Mouse (Mus musculus) gastrocnemius, postnatal 14 days (tissue): ENCODE results near the gene Tmtc4. TPM values are rescaled to one million over a fixed set of nuclear protein-coding genes. Genes with fewer than 3 reads are reported as not detected.

Experiments used
- DNase-seq: peaks from one replicate; pipeline ENCODE4 v3.0.0; 2021; ENCODE audit warnings: mixed read lengths
- intact Hi-C: fragments of 180-260 bp; cut with DNase I; formaldehyde crosslinking; loops from one replicate; pipeline ENCODE4 v1.15.1; 2025; ENCODE audit warnings: low total_unique reads
- long read RNA-seq, 2 experiments: library from polyadenylated mRNA; stranded (forward); transcript quantifications; one replicate each; pipeline ENCODE4 v2.0.0; 2021
- total RNA-seq, 2 experiments: library from RNA; stranded (reverse); gene quantifications; 2 replicates each; pipeline ENCODE4 v1.2.3; 2021

Gene Tmtc4
- total RNA-seq = 1 to 10 TPM; 5.7 to 6.7 TPM
- long read RNA-seq, experiment 1, transcript Tmtc4-201 (18 exons, 3,416 nt) = major isoform, 6 of 7 reads
- long read RNA-seq, experiment 1, partial matches to known transcripts = 0 of 7 reads
- long read RNA-seq, experiment 1, other reads (novel, unspliced or antisense) = 1 of 7 reads
- long read RNA-seq, experiment 2, partial matches to known transcripts = 0 of 7 reads
- long read RNA-seq, experiment 2, other reads (novel, unspliced or antisense) = 4 of 7 reads

- intact Hi-C loops = no loop called here
- DNase-seq = peak; percentile 95
Measured at GRCm38 (mm10) chr14:122983226-122984215, at the start of gene Tmtc4. Gene Tmtc4 (minus strand): TSS chr14:122984035.

DNA sequence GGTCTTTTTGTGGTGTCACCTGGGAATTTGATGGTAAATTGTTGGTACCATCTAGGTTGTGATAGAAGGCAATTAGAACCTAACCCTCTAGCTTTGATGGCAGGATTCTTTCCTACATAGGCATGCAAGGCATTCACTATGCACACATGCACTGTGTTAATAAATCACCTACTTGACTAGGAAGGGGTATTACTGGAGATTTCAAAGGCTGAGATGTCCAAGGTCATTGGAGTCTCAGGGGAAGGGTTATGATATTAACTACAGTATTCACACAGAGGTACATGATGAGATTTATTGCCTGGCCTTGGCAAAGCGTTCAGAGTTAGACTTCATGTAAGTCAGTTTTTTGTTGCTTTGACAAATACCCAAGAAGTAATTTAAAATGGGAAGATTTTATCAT lies 48.6 kb upstream of the Tmtc4 start:
- DNase-seq = no peak

DNA sequence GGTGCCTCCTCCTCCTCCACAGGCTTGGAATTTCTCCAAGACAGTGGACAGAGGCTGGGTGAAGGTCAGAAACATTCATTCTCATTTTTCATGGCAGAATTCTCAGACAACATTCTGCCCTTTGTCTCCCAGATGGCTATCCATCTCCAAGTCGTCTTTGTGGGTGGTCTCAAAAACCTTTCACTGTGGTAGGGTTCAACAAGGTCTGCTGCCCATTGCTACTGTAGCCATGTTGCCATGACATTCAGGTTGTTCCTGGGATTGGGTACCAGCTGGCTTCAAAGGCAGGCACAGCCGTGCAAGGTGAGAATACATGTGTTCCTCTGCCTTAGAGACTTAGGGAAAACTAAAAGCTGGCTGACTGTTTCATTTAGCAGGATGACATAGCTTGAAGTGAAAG lies 44.0 kb upstream of the Tmtc4 start:
- intact Hi-C loops = no loop called here
- DNase-seq = no peak

More for the DNA sequence above, 48.6 kb upstream of the Tmtc4 start:
- intact Hi-C loops = no loop called here

GRCm38 (mm10) chr14:123022981-123023380 lies 39.1 kb upstream of the Tmtc4 start:
- no peak for DNase-seq
- intact Hi-C loops = no loop called here

GRCm38 (mm10) chr14:123016310-123016709 lies 32.5 kb upstream of the Tmtc4 start:
- intact Hi-C loops = no loop called here
- DNase-seq = no peak

DNA sequence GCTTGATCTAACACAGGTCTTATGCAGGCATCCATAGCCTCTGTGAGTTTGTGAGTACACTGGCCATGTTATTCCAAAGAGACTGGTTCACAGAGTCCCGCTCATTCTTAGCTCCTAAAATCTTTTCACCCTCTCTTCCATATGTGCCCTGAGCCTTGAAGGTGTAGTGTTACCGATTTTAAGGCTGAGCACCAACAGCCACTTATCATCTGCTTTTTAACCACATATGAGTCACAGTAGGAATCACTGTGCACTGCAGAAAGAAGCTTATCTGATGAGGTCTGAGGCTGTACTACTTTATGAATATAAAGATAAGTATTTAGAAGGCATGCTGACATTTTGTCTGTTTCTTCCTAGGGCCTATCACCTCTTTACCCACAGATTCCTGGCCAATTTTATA lies 31.9 kb upstream of the Tmtc4 start:
- intact Hi-C loops = no loop called here
- no peak for DNase-seq

DNA sequence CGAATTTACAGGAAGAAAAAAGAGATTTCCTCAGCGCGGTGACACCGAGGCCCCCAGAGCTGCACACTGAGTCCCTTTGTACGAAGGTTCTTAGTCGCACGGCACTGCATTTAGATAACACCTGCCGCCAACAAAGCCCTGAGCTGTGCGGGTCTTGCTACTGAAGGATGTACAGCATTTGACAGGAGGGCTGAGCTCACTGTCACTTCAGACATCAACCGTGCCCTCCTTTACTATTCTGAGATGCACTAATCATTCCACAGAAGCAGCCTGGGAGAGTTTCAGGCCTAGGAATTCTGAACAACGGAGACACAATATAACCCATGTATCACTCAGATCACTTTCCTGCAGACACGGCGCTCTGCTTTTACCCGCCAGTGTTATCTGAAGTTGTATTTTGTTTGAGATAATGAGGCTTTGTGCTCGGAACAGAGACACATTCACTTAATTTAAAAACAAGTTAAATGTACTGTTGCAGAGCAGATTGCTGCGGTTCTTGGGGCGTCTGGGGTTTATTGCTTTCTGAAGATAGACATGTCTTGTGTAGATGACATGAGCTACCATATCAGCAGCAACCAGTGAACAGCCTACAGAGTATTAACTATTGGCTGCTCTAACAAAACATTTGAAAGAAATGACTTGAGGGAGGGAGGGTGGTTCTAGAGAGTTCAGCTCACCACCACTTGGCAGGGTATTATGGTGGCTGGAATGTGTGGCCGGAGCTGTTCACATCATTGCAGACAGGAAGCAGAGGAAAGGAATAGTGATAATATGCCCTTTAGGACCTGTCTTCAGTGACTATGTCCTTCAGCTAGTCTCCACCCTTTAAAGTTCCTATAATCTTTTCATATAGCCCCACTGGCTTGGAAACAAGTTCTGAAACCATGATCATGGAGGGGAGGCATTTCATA lies 25.5 kb upstream of the Tmtc4 start:
- no peak for DNase-seq

DNA sequence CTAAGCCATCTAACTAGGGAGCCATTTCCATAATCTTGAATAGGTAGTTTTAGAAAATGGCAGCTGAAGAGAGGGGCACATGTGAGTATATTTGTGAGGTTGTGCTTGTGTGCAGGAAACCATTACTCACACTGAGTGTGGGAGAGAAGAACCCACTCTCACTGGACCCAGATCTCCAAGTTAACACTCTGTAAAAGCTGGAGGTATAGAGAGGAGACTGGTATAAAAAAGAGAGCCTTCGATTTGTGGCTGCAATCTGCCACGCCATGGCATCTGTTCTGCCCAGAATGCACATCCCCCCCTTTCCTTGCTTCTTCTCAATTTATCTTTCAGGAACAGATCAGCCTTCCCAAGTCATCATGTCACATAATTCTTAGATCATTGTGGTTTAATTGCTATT lies 24.8 kb upstream of the Tmtc4 start:
- intact Hi-C loops = no loop called here

More for the DNA sequence above, 25.5 kb upstream of the Tmtc4 start:
- intact Hi-C loops = no loop called here

DNA sequence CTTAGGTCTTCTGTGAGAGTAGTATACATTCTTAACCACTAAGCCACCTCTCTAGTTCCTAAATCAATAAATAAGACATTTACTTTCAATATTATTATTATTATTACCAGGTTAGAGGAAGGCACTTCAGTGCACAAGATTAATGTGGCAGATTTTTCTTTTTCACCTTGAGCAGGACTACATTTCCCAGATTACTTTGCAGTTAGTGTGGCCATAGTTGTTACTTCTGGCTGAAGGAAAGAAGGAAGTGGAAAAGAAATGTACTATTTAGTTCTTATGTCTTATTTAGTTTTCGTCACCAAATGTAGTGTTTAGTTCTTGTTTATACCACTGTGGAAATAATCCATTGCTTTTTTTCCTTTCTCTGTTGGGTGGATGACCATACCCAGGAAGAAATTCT lies 19.9 kb upstream of the Tmtc4 start:
- no peak for DNase-seq
- intact Hi-C loops = no loop called here

More for the DNA sequence above, 24.8 kb upstream of the Tmtc4 start:
- DNase-seq = no peak

- intact Hi-C loops = no loop called here
- DNase-seq = no peak
Measured at GRCm38 (mm10) chr14:123001391-123001790, 17.6 kb upstream of the Tmtc4 start.

DNA sequence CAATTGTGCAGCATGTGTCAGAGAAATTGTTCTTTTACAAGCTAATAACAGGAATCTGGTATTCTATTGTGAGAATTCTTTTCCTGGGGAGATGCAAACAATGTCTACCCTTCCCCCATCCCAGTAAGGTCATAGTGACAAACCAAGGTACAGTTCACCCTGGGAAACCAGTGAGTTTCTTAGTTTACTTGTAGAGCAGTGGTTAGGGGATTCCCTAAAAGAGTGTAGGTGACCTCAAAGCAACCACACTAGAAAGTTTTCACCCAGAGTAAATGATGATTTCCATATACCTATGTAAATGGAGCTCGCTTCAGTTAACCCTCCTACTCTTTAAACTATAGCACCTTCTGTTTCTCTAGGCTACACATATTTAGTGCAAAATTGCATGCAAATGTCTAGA lies 13.6 kb upstream of the Tmtc4 start:
- no peak for DNase-seq
- intact Hi-C loops = no loop called here

GRCm38 (mm10) chr14:122993935-122994334 lies 10.1 kb upstream of the Tmtc4 start:
- intact Hi-C loops = no loop called here
- no peak for DNase-seq

GRCm38 (mm10) chr14:122992937-122993336 lies 9.1 kb upstream of the Tmtc4 start:
- DNase-seq = no peak
- intact Hi-C loops = no loop called here

DNA sequence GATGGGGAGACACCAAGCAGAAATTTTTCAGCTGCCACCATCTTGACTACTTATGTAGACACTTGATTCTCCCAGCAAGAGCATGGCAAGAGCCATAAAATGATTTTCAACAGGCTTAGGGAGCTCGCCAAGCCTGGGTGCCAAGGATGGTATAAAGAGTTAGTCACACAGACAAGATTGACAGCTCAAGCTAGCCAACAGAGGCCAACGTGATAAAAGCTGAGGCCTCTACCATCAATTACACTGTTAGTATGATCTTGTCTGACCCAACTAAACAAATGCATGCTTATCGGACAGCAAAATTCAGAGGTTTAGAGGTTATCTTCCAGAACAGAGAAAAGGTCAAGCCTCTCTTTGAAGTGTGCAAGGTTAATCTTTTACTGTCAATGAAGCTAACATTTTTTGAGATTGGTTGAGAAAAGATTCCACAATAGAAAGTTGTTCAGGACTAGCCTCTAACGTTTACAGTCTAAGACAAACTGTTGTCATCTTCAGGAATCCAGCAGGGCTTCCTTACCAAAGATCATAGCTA lies 6.8 kb upstream of the Tmtc4 start:
- no peak for DNase-seq
- intact Hi-C loops = no loop called here

- DNase-seq = no peak
- intact Hi-C loops = no loop called here
Measured at GRCm38 (mm10) chr14:122986404-122986803, 2.6 kb upstream of the Tmtc4 start.

GRCm38 (mm10) chr14:122982571-122983225 lies 1.1 kb downstream of the Tmtc4 start:
- intact Hi-C loops = no loop called here
- peak; percentile 88 for DNase-seq

GRCm38 (mm10) chr14:122981831-122982485 lies 1.9 kb downstream of the Tmtc4 start:
- no peak for DNase-seq
- intact Hi-C loops = no loop called here

GRCm38 (mm10) chr14:122978871-122979270 lies 5.0 kb downstream of the Tmtc4 start:
- DNase-seq = no peak
- intact Hi-C loops = no loop called here

DNA sequence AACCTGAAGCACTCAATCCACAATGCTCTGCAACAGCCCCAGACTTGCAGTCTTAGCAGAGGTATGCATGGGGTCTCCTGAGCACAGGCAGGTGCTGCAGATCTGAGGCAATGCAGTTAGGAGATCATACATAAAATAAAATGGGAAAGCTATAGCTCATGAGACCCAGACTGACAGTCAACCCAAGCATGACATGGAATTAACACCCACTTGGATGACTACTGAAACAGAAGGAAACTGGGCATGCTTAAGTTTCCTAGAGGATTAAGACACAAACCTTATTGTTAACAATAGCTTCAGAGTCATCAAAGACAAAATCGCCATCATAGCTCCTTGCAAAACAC lies 6.1 kb downstream of the Tmtc4 start:
- intact Hi-C loops = no loop called here
- no peak for DNase-seq
